Mouse (Mus musculus) effector memory CD4-positive, alpha-beta T cell, adult 7 months (primary cell): ENCODE results near the gene Orc1. TPM values are rescaled to one million over a fixed set of nuclear protein-coding genes. Genes with fewer than 3 reads are reported as not detected.

Source experiments
- polyA plus RNA-seq: library from polyadenylated mRNA; unstranded; fragments of 100-300 nt; shearing (Covaris generic); gene quantifications from one replicate; pipeline ENCODE4 v1.2.1, GENCODE M21; 2017

Gene Orc1
- polyA plus RNA-seq = 4.0 TPM

GRCm38 (mm10) chr4:108578840-108579742, at the start of gene Orc1, which contains the start of gene Prpf38a:
Gene Orc1 (plus strand): TSS chr4:108579423.
Gene Prpf38a (minus strand): TSS chr4:108579336.

DNA sequence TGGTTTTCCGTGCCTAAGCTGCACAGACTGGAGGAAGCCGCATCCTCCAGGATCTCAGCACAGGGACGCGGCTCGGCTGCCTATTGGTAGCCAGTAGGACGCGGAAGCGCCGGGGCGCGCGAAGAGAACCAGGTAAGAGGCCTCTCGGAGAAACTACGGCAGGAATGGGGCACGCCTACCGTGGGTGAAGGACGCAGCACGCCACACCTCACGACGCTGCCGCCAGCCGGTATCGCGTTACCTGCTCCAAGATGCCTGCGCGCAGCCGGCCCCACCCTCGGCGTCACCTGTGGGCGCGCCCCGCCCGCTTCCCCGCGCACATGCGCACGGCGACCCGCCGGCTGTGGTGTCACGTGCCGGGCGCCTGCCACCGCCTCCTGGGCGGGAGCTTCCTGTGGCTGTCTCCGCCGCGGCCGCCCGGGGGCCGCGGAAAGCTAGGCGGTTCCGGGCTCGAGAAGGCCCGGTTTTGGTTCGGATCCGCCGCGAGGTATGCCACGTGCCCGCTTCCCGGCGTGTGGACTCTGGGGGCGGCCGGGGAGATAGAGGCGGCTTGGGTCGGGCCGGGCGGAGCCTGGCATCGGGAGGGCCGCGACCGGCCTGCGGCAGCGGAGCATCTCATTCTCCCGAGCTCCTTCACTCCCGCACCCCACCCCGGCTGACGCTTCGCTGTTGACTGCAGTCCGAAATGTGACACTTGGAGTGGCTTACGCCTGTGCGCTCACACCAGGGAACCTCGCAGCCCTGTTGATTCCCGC, 40.5 kb downstream of the Orc1 start, which contains the start of gene Cc2d1b:
Gene Cc2d1b (plus strand): TSS at position 354 of the 755 bp plus-strand sequence.

Other genes starting within 250 kb of the Orc1 start
- gene Shisal2a, start 196.1 kb upstream of the Orc1 start, polyA plus RNA-seq = not detected
- not detected for gene Gpx7, start 172.5 kb upstream of the Orc1 start, polyA plus RNA-seq
- 169 TPM for gene Tut4, start 120.0 kb upstream of the Orc1 start, polyA plus RNA-seq
- gene Prpf38a, start 87 bp upstream of the Orc1 start, polyA plus RNA-seq = 75.2 TPM
- 69.6 TPM for gene Cc2d1b, start 40.5 kb downstream of the Orc1 start, polyA plus RNA-seq
- gene 3110021N24Rik, start 140.2 kb downstream of the Orc1 start, polyA plus RNA-seq = not detected
- gene Zfyve9, start 201.4 kb downstream of the Orc1 start, polyA plus RNA-seq = 0.11 TPM